1 mouse cellular context compared by ENCODE assay signal in the genomic region with DNA sequence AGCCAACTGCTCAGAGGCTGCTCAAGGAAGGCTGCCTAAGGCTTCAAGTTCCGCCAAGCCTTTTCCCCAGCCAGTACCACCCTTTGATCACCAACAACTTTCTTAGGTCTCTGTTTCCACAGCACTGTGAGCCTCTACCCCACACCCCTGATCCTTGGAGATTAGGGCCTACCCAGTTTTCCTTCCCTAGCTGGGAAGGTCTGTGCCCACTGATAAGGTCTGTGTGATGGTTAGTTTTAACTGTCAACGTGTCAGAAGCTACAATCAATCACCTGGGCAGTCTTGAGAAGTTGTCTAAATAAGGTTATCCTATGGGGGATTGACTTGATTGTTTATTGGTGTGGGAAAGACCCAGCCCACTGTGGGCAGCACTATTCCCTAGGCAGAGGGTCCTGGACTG.
TF ChIP-seq lines count a peak whose summit lies in the region.

No protein-coding gene starts in this region.

TF ChIP-seq in MEL, 35 proteins besides CTCF, POLR2A, EP300 and RAD21:
- TF ChIP-seq ETS1 (IDR thresholded peaks at IDR 0.05; ENCODE audit: low read depth, low read length) (peak; percentile 85), MEF2A (IDR thresholded peaks at IDR 0.05; ENCODE audit: extremely low read depth, insufficient replicate concordance, low read depth, low read length, poor library complexity, severe bottlenecking) (peak; percentile 56; the same call in 1 of the 2 replicates), MAZ (IDR thresholded peaks at IDR 0.05; ENCODE audit: low read depth, low read length) (peak; percentile 27; the same call in 1 of the 2 replicates), RCOR1 (IDR thresholded peaks at IDR 0.05; ENCODE audit: low read depth, low read length) (peak; percentile 71; the same call in 1 of the 2 replicates), ZMIZ1 (IDR thresholded peaks at IDR 0.05; ENCODE audit: low read depth, low read length) (no peak), TAL1 (IDR thresholded peaks at IDR 0.05; ENCODE audit: low read length) (peak; percentile 89), KAT2A (conservative IDR thresholded peaks at IDR 0.05; ENCODE audit: low read depth, low read length) (no peak), MXI1 (IDR thresholded peaks at IDR 0.05; ENCODE audit: low read depth, low read length) (peak; percentile 32; the same call in 1 of the 2 replicates), TCF12 (IDR thresholded peaks at IDR 0.05; ENCODE audit: low read depth, low read length) (peak; percentile 96), GATA1 (IDR thresholded peaks at IDR 0.05; ENCODE audit: low read depth, low read length) (peak; percentile 89), BHLHE40 (IDR thresholded peaks at IDR 0.05; ENCODE audit: borderline replicate concordance, low read depth, low read length) (no peak), MYB (IDR thresholded peaks at IDR 0.05; ENCODE audit: low read depth, low read length) (peak; percentile 91), ELF1 (IDR thresholded peaks at IDR 0.05; ENCODE audit: low read depth, low read length) (peak; percentile 37; the same call in 1 of the 2 replicates), SIN3A (IDR thresholded peaks at IDR 0.05; ENCODE audit: low read length) (peak; percentile 77)
TF ChIP-seq in MEL: peak in this region for 11.
